Mouse (Mus musculus) telencephalon, adult 2 months (tissue): ENCODE measurements at regions not wholly inside any gene's neighbourhood (a gene's known extent, or its start where the extent isn't known, plus 50 kb on each side); places are given as distances from the start of the nearest gene placed in this dataset.
A peak's percentile ranks its signal among the peaks of the same experiment; 100 is the strongest.
"Not testable (repeated sequence)": the region's sequence is repeated elsewhere in the genome, so short reads cannot be mapped to it uniquely, and the experiment has no call there.

Experiments
- DNase-seq: peaks from one replicate; pipeline ENCODE4 v3.0.0-alpha.2; 2011; ENCODE audit warnings: low read depth, low spot score

DNA sequence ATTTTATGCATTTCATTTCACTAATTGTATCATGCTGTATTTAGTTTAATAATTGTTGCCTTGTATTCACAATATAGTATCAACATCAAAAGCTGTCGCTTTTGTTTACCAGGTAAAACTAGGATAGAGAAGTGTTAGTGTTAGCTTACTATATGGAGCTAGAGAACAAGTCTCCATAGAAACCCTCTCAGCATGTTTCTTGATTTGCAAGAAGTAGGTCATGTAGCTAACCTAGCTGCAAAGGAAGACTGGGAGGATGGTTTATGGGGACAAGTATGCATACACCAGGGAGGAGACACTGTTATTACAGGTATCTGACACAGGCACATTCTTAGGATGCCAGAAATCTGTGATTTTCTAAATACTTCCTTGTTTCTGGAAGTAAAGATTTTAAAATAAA lies 357.3 kb upstream of the Gnai1 start:
- peak; percentile 4 for DNase-seq

- no peak for DNase-seq
Measured at GRCm38 (mm10) chr5:18688488-18688887, 328.3 kb upstream of the Gnai1 start.

DNA sequence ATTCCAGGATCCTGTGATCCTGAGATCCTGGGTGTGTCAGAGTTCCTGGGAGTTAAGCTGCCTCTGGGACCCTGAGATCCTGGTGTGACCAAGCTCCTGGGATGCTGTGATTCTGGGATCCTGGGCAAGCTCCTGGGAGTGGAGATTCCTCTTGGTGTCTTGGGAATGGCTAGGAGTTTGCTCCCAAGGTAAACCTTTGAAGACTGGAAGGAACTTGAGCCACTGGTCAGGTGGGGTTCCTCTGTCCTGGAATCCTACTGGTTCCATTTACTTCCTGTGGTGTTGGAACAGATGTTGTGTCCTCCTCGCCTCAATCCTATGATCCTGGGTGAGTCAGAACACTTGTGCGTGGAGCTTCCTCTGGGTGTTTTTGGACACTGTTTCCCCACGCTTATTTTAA lies 327.2 kb upstream of the Gnai1 start:
- DNase-seq = no peak

DNA sequence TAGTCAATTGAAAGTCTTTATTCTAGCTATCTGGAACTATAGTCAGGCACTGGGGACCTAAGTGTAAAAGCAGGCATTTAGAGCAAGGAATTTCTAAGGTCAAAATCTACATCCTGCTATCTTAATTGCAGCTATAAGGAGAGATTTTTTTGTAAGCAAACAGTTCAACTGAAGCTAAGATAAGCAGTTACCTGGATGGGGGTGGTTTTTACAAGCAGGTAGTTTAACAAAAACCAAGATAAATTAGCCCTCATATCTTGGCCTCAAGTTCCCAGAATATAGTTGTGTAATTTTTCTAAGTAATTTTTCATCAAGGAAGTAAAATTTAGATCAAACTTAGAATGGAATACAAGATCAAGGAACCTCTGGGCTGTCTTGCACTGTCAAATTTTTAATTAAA lies 293.8 kb upstream of the Gnai1 start:
- DNase-seq = no peak

DNA sequence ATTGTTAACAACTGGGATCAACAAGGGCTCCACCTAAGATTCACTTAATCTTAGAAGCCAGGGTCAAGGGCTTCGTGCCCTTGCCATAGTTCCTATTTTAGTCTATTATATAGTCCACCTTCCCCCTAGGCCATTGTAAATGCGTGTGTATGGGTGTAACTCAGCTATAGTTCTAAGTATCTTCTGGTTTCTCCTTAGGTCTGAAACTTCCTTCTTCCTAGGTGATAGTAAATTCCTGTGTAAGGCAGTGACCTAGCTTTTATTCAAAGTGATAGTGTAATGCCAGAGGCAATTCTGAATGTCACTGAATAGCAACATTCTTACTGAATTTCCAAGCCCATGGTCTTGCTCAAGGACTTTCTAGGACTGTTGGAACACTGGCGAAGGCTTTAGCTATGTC lies 270.7 kb upstream of the Gnai1 start:
- not testable (repeated sequence) for DNase-seq
